Mouse (Mus musculus): ENCODE data around the gene Kcnq1.

DNA sequence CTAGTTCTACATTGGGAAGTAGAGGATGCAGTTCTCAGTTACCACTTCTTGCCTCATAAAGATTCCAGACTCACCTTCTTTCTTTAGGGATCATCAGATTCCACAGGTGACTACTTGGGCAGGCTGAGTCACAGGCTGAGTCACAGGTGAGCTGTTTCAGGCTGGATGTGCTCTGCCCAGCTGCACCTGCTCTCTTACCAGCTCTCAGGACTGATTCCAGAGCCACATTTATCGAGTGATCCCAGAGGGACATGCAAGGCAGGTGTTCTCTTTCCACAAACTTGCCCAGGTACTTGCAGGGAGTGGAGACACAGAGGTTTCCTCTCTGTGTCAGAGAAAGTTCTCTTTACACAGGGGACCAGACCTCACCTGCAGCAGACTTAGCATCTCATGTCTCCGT lies 95.1 kb downstream of the Kcnq1 start:
- TF ChIP-seq POU5F1 (IDR thresholded peaks at IDR 0.05; ENCODE audit: borderline replicate concordance, low read length) (no peak), CTCF (conservative IDR thresholded peaks at IDR 0.05; ENCODE audit: low read length) (no peak)
